In genomic region chr10:128337306-128338181, GRCm38 (mm10) we compare ENCODE assay signal across 8 mouse cellular contexts. TPM values are rescaled to one million over a fixed set of nuclear protein-coding genes. Genes with fewer than 3 reads are reported as not detected.
DNase-seq lines count a peak whose midpoint lies in the region; ATAC-seq lines count a peak whose summit lies in the region.

Gene Cs, plus strand, starts transcription at chr10:128337734.

- peak; percentile 88 for DNase-seq in c-Kit-negative CD71-positive TER-119-positive erythroid progenitor cells, embryonic 14.5 days (ENCODE audit: low read depth, low spot score)
- peak; percentile 90 for DNase-seq in fibroblast of lung, adult 2 months (ENCODE audit: low read depth)
- peak; percentile 98 for DNase-seq in kidney, postnatal 14 days
- peak; percentile 92 for DNase-seq in liver, embryonic 13.5 days
- DNase-seq in neural tube, embryonic 10.5 days (ENCODE audit: extremely low spot score, low spot score) = peak; percentile 97

- peak within 1 kb of the TSS; percentile 82 for H3K4me2 ChIP-seq in heart, embryonic 14.5 days (ENCODE audit: low read length)
- H3K4me2 ChIP-seq in liver, embryonic 13.5 days = peak within 1 kb of the TSS; percentile 87
- H3K4me2 ChIP-seq in stomach, embryonic 16.5 days (ENCODE audit: low read depth, low read length) = peak within 1 kb of the TSS; percentile 84

- H3K36me3 ChIP-seq in heart, embryonic 14.5 days (ENCODE audit: control insufficient read depth, insufficient read depth, low read length) = peaks cover 10% of the 10 kb centered on the region; the same call in 1 of the 2 replicates
- peaks cover 20% of the 10 kb centered on the region for H3K36me3 ChIP-seq in liver, embryonic 13.5 days
- H3K36me3 ChIP-seq in stomach, embryonic 16.5 days (ENCODE audit: control insufficient read depth, insufficient read depth, low read length) = no peaks in the 10 kb centered on the region

- peak within 1 kb of the TSS; percentile 96 to 99 for H3K27ac ChIP-seq in heart, embryonic 14.5 days (replicated peaks in 1 of 2; ENCODE audit: control insufficient read depth in 1 of 2, insufficient read depth in 1 of 2, low read depth in 2 of 2, low read length in 2 of 2)
- peak within 1 kb of the TSS; percentile 98 for H3K27ac ChIP-seq in liver, embryonic 13.5 days
- peak within 1 kb of the TSS; percentile 98 for H3K27ac ChIP-seq in stomach, embryonic 16.5 days (ENCODE audit: low read length)

- no peaks in the 10 kb centered on the region for H3K27me3 ChIP-seq in heart, embryonic 14.5 days (ENCODE audit: control insufficient read depth, insufficient read depth, low read length)
- no peaks in the 10 kb centered on the region for H3K27me3 ChIP-seq in liver, embryonic 13.5 days
- no peaks in the 10 kb centered on the region for H3K27me3 ChIP-seq in stomach, embryonic 16.5 days (ENCODE audit: control insufficient read depth, insufficient read depth, low read length)

- ATAC-seq in CD4-positive, CD25-positive, alpha-beta regulatory T cell, adult 4 months = peak; percentile 94
- ATAC-seq in heart, embryonic 14.5 days (ENCODE audit: insufficient number of reproducible peaks, insufficient read depth, low FRiP score, low read depth) = peak; percentile 97
- peak; percentile 91 for ATAC-seq in liver, embryonic 13.5 days (ENCODE audit: low read depth)
- ATAC-seq in stomach, embryonic 16.5 days (ENCODE audit: insufficient read depth, low FRiP score) = peak; percentile 97

- H3K9me3 ChIP-seq in heart, embryonic 14.5 days (ENCODE audit: control insufficient read depth, low read length) = no peaks in the 10 kb centered on the region
- no peaks in the 10 kb centered on the region for H3K9me3 ChIP-seq in liver, embryonic 13.5 days (replicated peaks)
- no peaks in the 10 kb centered on the region for H3K9me3 ChIP-seq in stomach, embryonic 16.5 days (replicated peaks; ENCODE audit: control insufficient read depth, low read length)

- WGBS in heart, embryonic 14.5 days = 2% methylated on average over 61 of the region's 61 CpGs
- WGBS in liver, embryonic 13.5 days (ENCODE audit: insufficient replicate concordance) = 1% methylated on average over 59 of the region's 61 CpGs
- under 1% methylated on average over 61 of the region's 61 CpGs for WGBS in stomach, embryonic 16.5 days

- peak within 1 kb of the TSS; percentile 71 to 86 for H3K4me3 ChIP-seq in heart, embryonic 14.5 days (ENCODE audit: control insufficient read depth in 1 of 2, insufficient read depth in 1 of 2, low read depth in 1 of 2, low read length in 2 of 2)
- peak within 1 kb of the TSS; percentile 90 for H3K4me3 ChIP-seq in liver, embryonic 13.5 days (replicated peaks)
- peak within 1 kb of the TSS; percentile 98 for H3K4me3 ChIP-seq in stomach, embryonic 16.5 days (replicated peaks; ENCODE audit: low read length)

- H3K9ac ChIP-seq in heart, embryonic 14.5 days (ENCODE audit: low read length) = peak within 1 kb of the TSS; percentile 84
- H3K9ac ChIP-seq in liver, embryonic 13.5 days = peak within 1 kb of the TSS; percentile 93
- peak within 1 kb of the TSS; percentile 95 for H3K9ac ChIP-seq in stomach, embryonic 16.5 days (ENCODE audit: low read length)

- peaks cover 8 to 40% of the 10 kb centered on the region in 2 experiments for H3K4me1 ChIP-seq in heart, embryonic 14.5 days (ENCODE audit: control insufficient read depth in 2 of 2, insufficient read depth in 2 of 2, low read length in 2 of 2)
- peaks cover 79% of the 10 kb centered on the region for H3K4me1 ChIP-seq in liver, embryonic 13.5 days (replicated peaks)
- peaks cover 15% of the 10 kb centered on the region for H3K4me1 ChIP-seq in stomach, embryonic 16.5 days (ENCODE audit: control insufficient read depth, insufficient read depth, low read length)

RNA-seq across cellular contexts. Expression of gene Cs, which starts in this region (rescaled TPM):
- 100 to 1,000 TPM; 124 to 182 TPM for polyA plus RNA-seq in CD4-positive, CD25-positive, alpha-beta regulatory T cell, adult 4 months (2017; shearing (Covaris generic))
- polyA plus RNA-seq in heart, embryonic 14.5 days (2014; fragmentation: Nextera tagmentation; extraction: Ambion mirVana) = 493 and 524 TPM in 2 replicates
- polyA plus RNA-seq in liver, embryonic 13.5 days (2015; fragmentation: Nextera tagmentation; extraction: Ambion mirVana) = 149 and 170 TPM in 2 replicates
- polyA plus RNA-seq in stomach, embryonic 16.5 days (2015; fragmentation: Nextera tagmentation; extraction: Ambion mirVana) = 221 and 230 TPM in 2 replicates

Comparison
In these comparisons a context has a peak if more than half of its experiments do, and no peak if none do; other contexts are left out.
1. Peak in every context shown above with its lines: DNase-seq, ATAC-seq, H3K4me3 ChIP-seq and H3K27ac ChIP-seq.